Mouse (Mus musculus): Measurements from ENCODE around the gene Hoxc9.

The Hoxc9 gene

GRCm38 (mm10) chr15:102978615-102979515 is 2.6 kb downstream of the Hoxc9 start:
- DNase-seq: no peak

DNA sequence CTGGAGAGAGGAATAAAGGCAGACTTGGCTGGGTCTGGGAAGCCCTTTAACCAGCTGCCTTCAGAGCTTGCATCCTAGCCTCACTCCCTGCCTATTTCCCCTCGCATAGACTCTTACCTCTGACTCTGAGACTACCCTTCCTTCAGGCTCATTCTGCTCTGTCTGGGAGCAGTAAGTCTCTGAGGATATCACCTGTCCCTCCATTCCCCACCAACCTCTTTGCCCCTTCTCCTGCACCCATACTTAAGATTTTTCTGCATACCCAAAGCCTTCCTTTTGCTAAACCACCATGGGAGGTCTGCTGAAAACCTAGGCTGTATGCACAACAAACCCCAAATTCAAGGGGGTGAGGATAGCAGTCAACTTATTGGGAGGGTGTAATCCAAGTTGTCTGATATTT is 3.7 kb downstream of the Hoxc9 start:
- no peak for DNase-seq

DNA sequence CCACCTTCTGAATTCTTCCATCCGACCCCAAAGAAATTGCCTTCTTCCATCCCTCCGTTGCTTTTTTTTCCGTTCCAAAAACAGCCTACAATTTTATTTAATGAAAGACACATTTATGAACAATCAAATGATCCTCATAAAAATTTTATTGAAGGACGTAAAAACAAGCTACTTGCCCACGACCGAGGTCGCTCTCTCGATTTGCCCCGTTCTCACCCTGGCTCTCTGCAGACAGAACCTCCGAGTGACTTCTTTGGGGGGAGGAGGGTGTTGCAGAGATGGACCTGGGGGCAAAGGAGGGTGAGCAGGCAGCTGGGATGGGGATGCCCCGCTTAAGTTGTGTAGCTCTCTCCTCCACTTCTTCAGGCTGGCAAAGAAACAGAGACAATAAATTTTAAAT is 4.1 kb downstream of the Hoxc9 start:
- DNase-seq: no peak

GRCm38 (mm10) chr15:102980912-102981311 is 4.7 kb downstream of the Hoxc9 start:
- no peak for DNase-seq

- DNase-seq: no peak
These were observed 5.4 kb downstream of the Hoxc9 start for GRCm38 (mm10) chr15:102981379-102982288.

GRCm38 (mm10) chr15:102983716-102984115 is 7.5 kb downstream of the Hoxc9 start:
- no peak for DNase-seq

DNA sequence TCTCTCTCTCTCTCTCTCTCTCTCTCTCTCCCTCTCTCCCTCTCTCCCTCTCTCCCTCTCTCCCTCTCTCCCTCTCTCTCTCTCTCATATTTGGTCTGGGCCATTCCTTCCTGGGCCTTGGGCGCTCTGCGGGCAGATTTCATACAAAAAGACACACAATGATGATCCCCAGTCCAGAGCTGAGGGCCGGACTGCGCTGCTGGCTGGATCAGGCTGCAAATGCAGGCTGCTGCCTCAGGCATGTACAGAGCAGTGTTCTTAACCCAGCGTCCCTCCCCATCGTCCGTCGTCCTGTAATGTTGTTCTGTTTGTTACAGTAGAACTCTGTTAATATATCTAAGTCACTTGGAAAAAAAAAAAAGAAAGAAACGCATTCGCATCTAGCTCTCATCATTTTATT is 8.3 kb downstream of the Hoxc9 start:
- no peak for DNase-seq

- no peak for DNase-seq
These were observed 8.7 kb downstream of the Hoxc9 start for GRCm38 (mm10) chr15:102984925-102985324.

GRCm38 (mm10) chr15:102987124-102987833 is 11.0 kb downstream of the Hoxc9 start:
- DNase-seq: peak; percentile 91

- DNase-seq: no peak
These were observed 11.8 kb downstream of the Hoxc9 start for GRCm38 (mm10) chr15:102988078-102988477.

- no peak for DNase-seq
These were observed 14.5 kb downstream of the Hoxc9 start, which contains the start of gene Hoxc8 for GRCm38 (mm10) chr15:102990461-102991397. TSS of gene Hoxc8 (plus strand) at chr15:102990607.

GRCm38 (mm10) chr15:102991782-102992181 is 15.5 kb downstream of the Hoxc9 start:
- no peak for DNase-seq

- DNase-seq: no peak
These were observed 16.0 kb downstream of the Hoxc9 start for GRCm38 (mm10) chr15:102992206-102992605.

DNA sequence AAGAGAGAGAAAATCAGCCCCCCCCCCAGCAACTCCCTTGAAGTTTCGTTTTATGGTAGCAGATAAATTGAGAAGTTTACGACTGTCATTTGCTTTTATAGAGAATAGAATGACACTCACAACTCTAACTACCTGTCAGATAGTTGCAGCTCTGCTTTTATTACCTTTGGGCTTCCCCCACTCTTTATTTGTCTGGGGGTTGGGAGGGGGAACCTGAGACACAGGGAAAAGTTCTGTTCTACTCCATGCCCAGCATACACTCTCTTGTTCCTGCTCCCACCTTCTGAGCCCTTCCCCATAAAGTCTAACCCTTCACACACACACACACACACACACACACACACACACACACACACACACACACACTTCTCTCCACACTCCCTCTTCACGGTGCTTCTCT is 16.6 kb downstream of the Hoxc9 start:
- DNase-seq: no peak

- no peak for DNase-seq
These were observed 20.3 kb downstream of the Hoxc9 start for GRCm38 (mm10) chr15:102996548-102996947.

DNA sequence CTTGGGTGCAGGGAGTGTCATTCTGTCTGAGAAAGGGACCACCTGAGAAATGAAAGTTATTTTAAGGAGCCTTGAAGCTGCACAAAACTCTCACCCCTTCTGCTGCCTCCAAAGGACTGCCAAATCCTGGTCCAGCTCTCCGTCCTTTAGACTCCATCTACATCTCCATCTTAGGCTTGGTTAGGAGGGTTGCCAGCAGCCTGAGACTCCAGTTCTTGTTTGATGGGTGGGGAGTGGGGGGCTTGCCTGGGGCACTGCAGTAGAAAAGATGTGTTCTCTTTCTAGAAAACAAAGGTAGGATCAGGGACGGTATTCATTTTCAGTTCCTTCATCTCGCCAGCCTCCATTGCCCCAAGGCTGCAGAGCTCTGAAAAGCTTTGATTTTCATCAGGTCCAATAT is 21.2 kb downstream of the Hoxc9 start:
- no peak for DNase-seq

- no peak for DNase-seq
These were observed 21.7 kb downstream of the Hoxc9 start, which contains the start of gene Hoxc6 for GRCm38 (mm10) chr15:102997939-102998355. TSS of gene Hoxc6 (plus strand) at chr15:102998257.

DNA sequence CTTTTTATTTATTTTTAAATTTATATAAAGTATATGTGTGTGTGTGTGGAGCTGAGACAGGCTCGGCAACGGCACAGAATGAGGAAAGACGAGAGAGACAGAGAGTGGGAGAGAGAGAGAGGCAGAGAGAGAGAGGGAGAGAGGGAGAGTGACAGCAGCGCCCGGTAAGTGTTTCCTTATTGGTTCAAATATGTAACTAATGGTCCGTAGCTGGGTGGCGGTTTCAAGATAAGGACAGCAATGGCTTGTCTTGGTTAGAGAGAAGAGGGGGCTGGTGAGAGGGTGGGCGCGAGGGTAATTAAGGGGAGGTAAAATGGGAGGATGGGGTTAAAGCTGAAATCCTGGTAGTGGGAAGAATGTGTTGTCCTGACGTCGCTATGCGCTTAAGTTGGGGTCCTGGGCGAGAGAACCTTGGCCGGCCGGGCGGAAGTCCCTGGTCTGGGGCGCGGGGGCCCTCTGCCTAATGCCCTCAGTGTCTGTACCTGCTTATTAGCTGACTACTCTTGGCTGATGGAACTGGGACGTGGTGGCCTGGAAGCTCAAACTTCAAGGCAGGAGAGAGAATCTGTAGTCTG is 22.5 kb downstream of the Hoxc9 start:
- DNase-seq: no peak

- DNase-seq: no peak
These were observed 23.1 kb downstream of the Hoxc9 start for GRCm38 (mm10) chr15:102999183-102999831.

DNA sequence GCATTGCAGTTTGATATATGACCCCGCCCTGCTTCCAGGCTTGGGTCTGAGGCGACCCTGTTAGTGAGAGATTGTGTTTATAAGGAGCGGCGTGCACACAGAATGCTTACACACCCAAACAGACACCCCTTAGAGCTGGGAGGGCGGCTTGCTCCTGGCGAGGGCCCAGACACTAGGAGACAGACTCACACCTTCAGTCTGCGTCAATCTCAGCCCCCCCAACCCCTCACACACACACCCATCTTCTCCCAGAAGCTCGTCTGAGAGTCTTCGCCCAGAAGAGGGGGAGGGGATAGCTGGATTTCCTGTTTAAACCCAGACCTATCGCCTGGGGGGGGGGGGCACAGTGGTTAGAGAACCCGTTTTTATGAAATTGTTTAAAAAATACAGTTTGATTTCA is 23.7 kb downstream of the Hoxc9 start:
- DNase-seq: no peak

DNA sequence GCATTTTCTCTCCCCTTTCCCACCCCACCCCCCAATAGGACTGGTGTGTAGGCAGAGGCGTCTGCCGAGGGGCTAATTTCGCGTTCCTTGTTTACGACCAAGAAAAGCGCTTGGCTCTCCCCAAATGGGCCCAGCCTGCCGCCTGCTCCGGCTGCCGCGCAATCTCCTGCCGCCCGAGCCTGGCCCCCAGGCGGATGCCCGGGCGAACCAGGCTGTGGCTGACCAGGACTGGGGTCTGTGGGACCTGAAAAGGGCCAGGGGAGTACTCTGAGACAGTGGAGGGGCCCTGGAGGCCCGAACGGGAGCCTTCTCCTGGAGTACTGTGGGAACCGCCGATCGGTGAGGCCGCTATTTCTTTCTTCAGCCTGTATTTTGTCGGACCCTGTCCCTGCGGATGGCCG is 24.3 kb downstream of the Hoxc9 start:
- no peak for DNase-seq
